Mouse (Mus musculus): ENCODE results near the gene Sh2d3c. TPM values are rescaled to one million over a fixed set of nuclear protein-coding genes. Genes with fewer than 3 reads are reported as not detected.

The Sh2d3c gene
- polyA plus RNA-seq, 1 experiment from 2014 or later, result 58.5 TPM

MicroRNAs encoded within 50 kb of the gene (microRNA counts, 519-probe panel; counts per million panel counts)
- 1,926 counts per million, percentile 24 among the panel's probes with 10 or more counts for microRNA mmu-miR-2861

Small RNA genes within 50 kb of the gene (microRNA-seq; reads per million reads assigned to microRNA genes)
- gene Gm47291 (not detected), gene Mir2861 (not detected), gene Mir3960 (not detected), gene Mir8093 (not detected)

Other genes starting within 250 kb of the Sh2d3c start
- 7.3 and 7.9 TPM in 2 replicates for gene Fam102a, start 185.7 kb upstream of the Sh2d3c start, polyA plus RNA-seq (2015; fragmentation: Nextera tagmentation; extraction: Ambion mirVana)
- 142 and 150 TPM in 2 replicates for gene Dpm2, start 150.2 kb upstream of the Sh2d3c start, polyA plus RNA-seq (2015; fragmentation: Nextera tagmentation; extraction: Ambion mirVana)
- gene Pip5kl1, start 146.3 kb upstream of the Sh2d3c start, polyA plus RNA-seq (2015; fragmentation: Nextera tagmentation; extraction: Ambion mirVana), result 16.9 and 20.4 TPM in 2 replicates
- gene 9430097D07Rik, start 145.4 kb upstream of the Sh2d3c start, polyA plus RNA-seq (2015; fragmentation: Nextera tagmentation; extraction: Ambion mirVana), result 0.72 and 1.6 TPM in 2 replicates
- 49.6 and 54.3 TPM in 2 replicates for gene St6galnac4, start 134.0 kb upstream of the Sh2d3c start, polyA plus RNA-seq (2015; fragmentation: Nextera tagmentation; extraction: Ambion mirVana)
- gene St6galnac6, start 121.3 kb upstream of the Sh2d3c start, polyA plus RNA-seq (2015; fragmentation: Nextera tagmentation; extraction: Ambion mirVana), result 29.5 and 35.4 TPM in 2 replicates
- gene Ak1, start 99.3 kb upstream of the Sh2d3c start, polyA plus RNA-seq (2015; fragmentation: Nextera tagmentation; extraction: Ambion mirVana), result 111 and 117 TPM in 2 replicates
- gene Eng, start 74.5 kb upstream of the Sh2d3c start, polyA plus RNA-seq (2015; fragmentation: Nextera tagmentation; extraction: Ambion mirVana), result 34.2 and 39.5 TPM in 2 replicates
- gene Fpgs, start 16.9 kb upstream of the Sh2d3c start, polyA plus RNA-seq (2015; fragmentation: Nextera tagmentation; extraction: Ambion mirVana), result 20.2 and 20.9 TPM in 2 replicates
- 63.6 and 69.4 TPM in 2 replicates for gene Cdk9, start 8.0 kb upstream of the Sh2d3c start, polyA plus RNA-seq (2015; fragmentation: Nextera tagmentation; extraction: Ambion mirVana)
- gene 6330409D20Rik, start 20.0 kb downstream of the Sh2d3c start, polyA plus RNA-seq (2015; fragmentation: Nextera tagmentation; extraction: Ambion mirVana), result 2.6 and 3.4 TPM in 2 replicates
- gene Tor2a, start 36.2 kb downstream of the Sh2d3c start, polyA plus RNA-seq (2015; fragmentation: Nextera tagmentation; extraction: Ambion mirVana), result 50.8 and 56.9 TPM in 2 replicates
- 0.53 and 0.60 TPM in 2 replicates for gene Ttc16, start 54.6 kb downstream of the Sh2d3c start, polyA plus RNA-seq (2015; fragmentation: Nextera tagmentation; extraction: Ambion mirVana)
- 6.5 and 6.8 TPM in 2 replicates for gene Ptrh1, start 54.7 kb downstream of the Sh2d3c start, polyA plus RNA-seq (2015; fragmentation: Nextera tagmentation; extraction: Ambion mirVana)
- 0.75 and 1.1 TPM in 2 replicates for gene Cfap157, start 63.4 kb downstream of the Sh2d3c start, polyA plus RNA-seq (2015; fragmentation: Nextera tagmentation; extraction: Ambion mirVana)
- gene Stxbp1, start 126.2 kb downstream of the Sh2d3c start, polyA plus RNA-seq (2015; fragmentation: Nextera tagmentation; extraction: Ambion mirVana), result 357 and 362 TPM in 2 replicates
- 31.7 and 37.0 TPM in 2 replicates for gene Fam129b, start 155.1 kb downstream of the Sh2d3c start, polyA plus RNA-seq (2015; fragmentation: Nextera tagmentation; extraction: Ambion mirVana)
- 78.7 and 85.4 TPM in 2 replicates for gene Rpl12, start 240.5 kb downstream of the Sh2d3c start, polyA plus RNA-seq (2015; fragmentation: Nextera tagmentation; extraction: Ambion mirVana)
- 24.5 and 28.3 TPM in 2 replicates for gene Lrsam1, start 240.6 kb downstream of the Sh2d3c start, polyA plus RNA-seq (2015; fragmentation: Nextera tagmentation; extraction: Ambion mirVana)